Mouse (Mus musculus) left cerebral cortex, adult 2 months (tissue): Measurements from ENCODE around the gene Idh3a. TPM values are rescaled to one million over a fixed set of nuclear protein-coding genes. Genes with fewer than 3 reads are reported as not detected.

ENCODE experiments used
- DNase-seq, 2 experiments: peaks; one replicate each; pipeline ENCODE4 v3.0.0; 2021 to 2022; ENCODE audit warnings: low spot score in 2 of 2, mixed read lengths in 1 of 2; ENCODE audit errors: extremely low spot score in 1 of 2
- H3K27ac ChIP-seq: fragments of 200-600 bp; 2 replicates; pipeline ENCODE4 v1.8.1; 2022
- H3K4me3 ChIP-seq: fragments of 200-600 bp; 2 replicates; pipeline ENCODE4 v1.8.1; 2022
- CTCF ChIP-seq: fragments of 200-600 bp; IDR thresholded peaks from 2 replicates; pipeline ENCODE4 v1.8.1; 2022; ENCODE audit warnings: antibody characterized with exemption, mild to moderate bottlenecking, moderate library complexity
- intact Hi-C: fragments of 180-260 bp; cut with DNase I; formaldehyde crosslinking; loops from one replicate; pipeline ENCODE4 v1.15.1; 2025
- total RNA-seq, 2 experiments: library from RNA; stranded (reverse); gene quantifications; 2 replicates each; pipeline ENCODE4 v1.2.3; 2021

The Idh3a gene
- total RNA-seq, 2 experiments from 2014 or later: 179 to 187 TPM

DNA sequence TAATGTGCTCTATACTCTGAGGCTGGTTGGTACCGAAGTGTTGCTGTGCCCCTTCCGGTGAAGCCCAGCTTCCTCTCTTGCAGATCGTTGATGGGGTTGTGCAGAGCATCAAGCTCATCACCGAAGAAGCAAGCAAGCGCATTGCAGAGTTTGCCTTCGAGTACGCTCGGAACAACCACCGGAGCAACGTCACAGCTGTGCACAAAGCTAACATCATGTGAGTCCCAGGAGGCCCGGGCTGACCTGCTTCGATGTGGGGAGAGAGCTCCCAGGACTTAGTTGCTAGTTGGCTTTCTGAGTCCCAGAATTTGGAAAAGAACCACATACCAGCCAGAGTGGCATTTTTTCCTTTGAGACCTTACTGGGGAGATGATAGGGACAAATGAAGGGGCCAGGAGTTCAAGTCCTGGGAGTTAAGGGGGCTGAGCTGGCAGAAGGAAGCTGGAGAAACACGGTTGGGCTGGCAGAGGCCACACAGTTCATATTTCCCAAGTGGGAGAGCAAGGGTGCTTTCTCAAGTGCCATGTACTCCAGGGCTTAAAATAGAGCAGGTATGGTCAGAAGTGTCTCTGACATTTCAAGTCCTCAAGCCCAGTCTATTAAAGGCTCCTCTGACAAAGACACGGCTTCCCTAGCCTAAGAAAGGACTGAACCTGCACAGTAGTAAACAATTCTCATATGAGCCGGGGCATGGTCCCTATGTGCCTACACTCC lies 10.8 kb downstream of the Idh3a start:
- Histone ChIP-seq H3K27ac (no peak overlapping the region), H3K4me3 (no peak overlapping the region)
- no peak for TF ChIP-seq CTCF
- DNase-seq: no peak
- intact Hi-C loops: no loop called here

DNA sequence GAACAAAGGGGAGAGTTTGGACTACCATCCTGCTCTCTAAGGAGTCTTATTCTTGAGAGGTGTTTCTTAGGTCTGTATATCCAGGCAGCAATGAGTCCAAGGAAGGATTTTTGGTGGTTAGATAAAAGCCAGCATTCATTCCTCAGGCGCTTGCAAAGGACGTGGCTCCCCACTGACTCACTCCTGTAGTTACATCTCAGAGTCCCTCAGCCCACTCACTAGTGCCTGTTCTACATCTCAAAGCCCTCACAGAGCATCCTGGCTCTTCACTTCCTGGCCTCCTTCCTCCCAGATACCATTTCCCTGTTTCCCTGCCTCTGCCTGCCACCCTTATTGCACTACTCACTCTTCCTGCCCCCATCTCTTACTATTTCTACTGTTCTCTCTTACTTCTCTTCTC lies 16.3 kb downstream of the Idh3a start:
- no peak for TF ChIP-seq CTCF
- intact Hi-C loops: no loop called here
- Histone ChIP-seq H3K27ac (no peak overlapping the region), H3K4me3 (no peak overlapping the region)
- no peak for DNase-seq

DNA sequence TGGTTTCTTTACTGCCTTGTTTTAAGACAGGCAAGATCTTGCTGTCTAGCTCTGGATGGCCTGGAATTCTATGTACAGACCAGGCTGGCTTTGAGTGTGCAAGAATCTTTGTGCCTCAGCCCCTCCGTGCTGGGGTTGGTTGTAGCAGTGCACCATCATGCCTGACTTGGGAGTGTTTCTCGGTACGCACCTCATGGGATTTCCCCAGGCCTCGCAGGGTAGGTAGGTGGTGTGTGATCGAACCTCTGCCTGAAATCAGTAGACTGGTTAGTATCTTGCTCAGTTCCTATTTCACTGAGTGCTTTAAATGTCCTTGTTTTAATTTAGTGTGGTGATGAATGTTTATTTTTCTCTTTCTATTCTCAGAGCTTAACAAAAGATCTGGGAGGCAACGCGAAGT lies 16.8 kb downstream of the Idh3a start:
- intact Hi-C loops: no loop called here
- DNase-seq: no peak
- no peak for TF ChIP-seq CTCF
- no peak overlapping the region for H3K4me3 ChIP-seq
- no peak overlapping the region for H3K27ac ChIP-seq

DNA sequence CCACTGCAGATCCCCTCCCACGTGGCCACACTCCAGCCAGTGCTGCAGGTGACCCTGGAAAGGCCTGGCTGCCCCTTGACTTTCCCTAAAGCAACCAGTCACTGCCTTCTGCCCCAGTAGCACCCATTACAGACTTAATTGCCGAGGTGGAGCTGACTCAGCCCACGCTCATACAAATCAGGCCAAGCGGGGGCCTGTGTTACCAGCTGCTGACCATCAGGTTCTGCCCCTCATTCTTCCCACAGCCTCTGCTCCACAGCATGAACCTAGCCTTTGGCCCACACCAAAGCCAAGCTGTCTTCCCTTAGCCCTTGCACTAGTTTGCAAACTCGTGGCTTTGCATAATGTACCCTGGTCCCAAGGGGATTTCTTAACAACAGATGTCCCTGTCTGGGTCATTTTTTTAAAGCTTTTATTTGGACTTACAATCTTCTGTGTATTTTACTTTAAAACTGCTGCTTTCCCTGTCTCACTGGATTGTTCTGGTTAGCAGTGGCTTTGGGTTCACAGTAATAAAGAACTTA lies 18.1 kb downstream of the Idh3a start:
- no peak for DNase-seq
- intact Hi-C loops: no loop called here
- TF ChIP-seq CTCF: no peak
- Histone ChIP-seq H3K27ac (no peak overlapping the region), H3K4me3 (no peak overlapping the region)

DNA sequence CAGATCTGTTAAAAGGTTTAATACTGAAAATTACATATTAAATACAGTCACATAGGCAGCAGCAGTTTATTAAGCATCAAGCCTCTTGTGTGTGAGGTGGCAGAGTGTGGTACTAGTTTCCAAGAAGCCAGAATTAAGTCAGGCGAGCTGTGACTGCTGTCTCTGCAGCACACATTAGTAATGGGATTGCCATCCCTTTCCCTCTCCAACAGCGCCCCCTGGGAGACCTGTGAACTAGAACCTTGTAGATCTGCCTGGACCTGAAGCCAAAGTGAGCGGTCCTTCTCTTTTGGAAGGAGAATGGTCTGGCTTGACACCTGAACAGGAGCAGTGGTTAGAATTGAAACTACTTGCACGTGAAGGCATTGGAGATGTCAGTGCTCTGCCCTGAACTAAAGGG lies 18.8 kb downstream of the Idh3a start:
- no peak overlapping the region for H3K27ac ChIP-seq
- intact Hi-C loops: loop anchor here (5.0 kb wide), 1 partner anchor 78 kb away; no protein-coding TSS in a partner anchor
- no peak overlapping the region for H3K4me3 ChIP-seq
- peak; percentile 56 for TF ChIP-seq CTCF
- DNase-seq: peak in 1 of 2 experiments; percentile 55

DNA sequence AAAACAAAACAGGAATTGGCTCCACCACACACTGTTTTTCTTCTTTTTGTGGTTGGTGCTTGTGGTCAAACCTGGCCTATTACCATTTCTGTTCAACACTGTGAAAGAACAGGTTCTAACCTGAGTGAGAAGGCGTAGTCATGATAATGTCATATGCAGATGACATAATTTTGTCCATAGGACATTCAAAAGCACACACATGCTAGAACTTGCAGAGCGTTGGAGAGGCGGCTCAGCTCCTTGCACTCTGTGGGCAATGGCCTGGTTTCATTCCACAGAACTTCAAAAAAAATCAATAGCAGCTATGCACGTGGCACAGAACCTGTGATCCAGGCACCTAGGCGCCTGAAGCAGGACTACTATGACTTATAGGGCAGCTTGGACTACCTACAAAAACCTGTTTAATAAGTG lies 26.7 kb downstream of the Idh3a start:
- intact Hi-C loops: no loop called here
- Histone ChIP-seq H3K27ac (no peak overlapping the region), H3K4me3 (no peak overlapping the region)
- TF ChIP-seq CTCF: no peak
- no peak for DNase-seq

DNA sequence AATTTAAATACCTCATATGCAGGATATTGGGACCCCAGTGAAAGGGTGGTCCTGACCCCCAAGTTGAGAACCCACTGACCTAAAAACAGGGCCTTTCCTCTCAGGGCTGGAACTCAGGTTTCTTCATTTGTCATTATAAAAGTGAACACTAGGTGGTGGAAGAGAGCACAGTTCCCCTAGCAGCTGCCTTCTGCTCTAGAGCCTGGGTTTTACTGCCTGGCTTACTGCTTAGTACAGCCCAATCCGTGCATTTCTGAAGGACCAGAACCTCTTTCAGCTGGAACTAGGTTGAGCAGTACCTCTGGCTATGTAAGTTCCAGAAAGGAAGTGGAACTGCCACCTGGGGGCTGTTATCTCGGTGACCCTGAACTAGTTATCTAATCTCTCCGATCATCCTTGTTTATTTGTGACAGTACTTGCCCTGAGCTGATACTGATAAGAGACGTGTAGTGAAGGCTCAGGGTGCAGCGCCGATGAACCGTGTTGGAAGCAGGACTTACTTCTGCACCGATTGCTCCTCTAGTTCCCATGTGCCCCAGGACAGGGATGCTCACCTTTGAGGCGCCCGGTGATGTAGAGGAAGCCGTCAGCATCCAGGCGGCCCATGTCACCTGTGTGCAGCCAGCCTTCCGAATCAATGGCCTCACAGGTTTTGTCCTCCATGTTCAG lies 28.2 kb downstream of the Idh3a start:
- no peak for DNase-seq
- peak; percentile 79 for TF ChIP-seq CTCF
- intact Hi-C loops: loop anchor here (1.0 to 2.0 kb wide), 2 partner anchors 62 to 206 kb away; no protein-coding TSS in a partner anchor

DNA sequence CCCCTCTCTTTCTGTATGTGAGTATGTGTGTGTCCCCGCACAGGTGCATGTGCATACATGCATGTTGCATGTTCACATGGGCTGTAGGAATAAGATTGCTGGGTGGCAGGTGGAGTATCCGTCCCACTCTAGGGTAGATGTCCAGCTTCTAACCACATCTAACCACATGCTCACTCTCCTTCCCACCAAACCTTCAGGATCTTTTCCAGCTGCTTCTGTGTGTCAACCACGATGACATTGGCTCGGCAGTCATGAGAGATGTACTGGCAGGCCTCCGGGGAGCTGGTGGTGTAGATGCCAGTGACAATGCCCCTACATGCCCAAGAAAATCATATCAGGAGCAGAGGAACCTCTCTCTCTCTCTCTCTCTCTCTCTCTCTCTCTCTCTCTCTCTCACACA lies 41.1 kb downstream of the Idh3a start:
- intact Hi-C loops: no loop called here
- no peak for TF ChIP-seq CTCF
- no peak overlapping the region for H3K4me3 ChIP-seq

More for the DNA sequence above, 28.2 kb downstream of the Idh3a start:
- Histone ChIP-seq H3K27ac (no peak overlapping the region), H3K4me3 (no peak overlapping the region)

DNA sequence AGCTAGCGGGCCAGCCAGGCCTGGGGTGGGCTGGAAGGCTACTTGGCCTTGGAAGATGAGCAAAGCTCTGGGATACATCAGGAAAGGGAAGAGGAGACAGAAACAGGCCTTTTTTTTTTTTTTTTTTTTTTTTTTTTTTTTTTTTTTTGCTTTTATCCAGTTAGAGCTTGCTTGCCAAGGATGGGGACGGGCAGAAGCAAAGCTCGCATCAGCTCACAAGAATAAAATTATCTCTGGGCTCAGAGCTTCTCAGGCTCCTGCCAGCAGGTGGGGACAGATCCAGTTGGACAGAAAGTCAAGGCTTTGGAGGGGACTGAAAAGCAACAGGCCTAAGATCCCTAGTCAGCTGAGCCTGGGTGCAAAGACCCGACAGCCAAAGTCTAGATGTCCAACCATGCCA lies 42.6 kb downstream of the Idh3a start:
- intact Hi-C loops: no loop called here
- peak; percentile 39 for TF ChIP-seq CTCF
- Histone ChIP-seq H3K27ac (no peak overlapping the region), H3K4me3 (no peak overlapping the region)
- no peak for DNase-seq

More for the DNA sequence above, 41.1 kb downstream of the Idh3a start:
- no peak overlapping the region for H3K27ac ChIP-seq
- no peak for DNase-seq

DNA sequence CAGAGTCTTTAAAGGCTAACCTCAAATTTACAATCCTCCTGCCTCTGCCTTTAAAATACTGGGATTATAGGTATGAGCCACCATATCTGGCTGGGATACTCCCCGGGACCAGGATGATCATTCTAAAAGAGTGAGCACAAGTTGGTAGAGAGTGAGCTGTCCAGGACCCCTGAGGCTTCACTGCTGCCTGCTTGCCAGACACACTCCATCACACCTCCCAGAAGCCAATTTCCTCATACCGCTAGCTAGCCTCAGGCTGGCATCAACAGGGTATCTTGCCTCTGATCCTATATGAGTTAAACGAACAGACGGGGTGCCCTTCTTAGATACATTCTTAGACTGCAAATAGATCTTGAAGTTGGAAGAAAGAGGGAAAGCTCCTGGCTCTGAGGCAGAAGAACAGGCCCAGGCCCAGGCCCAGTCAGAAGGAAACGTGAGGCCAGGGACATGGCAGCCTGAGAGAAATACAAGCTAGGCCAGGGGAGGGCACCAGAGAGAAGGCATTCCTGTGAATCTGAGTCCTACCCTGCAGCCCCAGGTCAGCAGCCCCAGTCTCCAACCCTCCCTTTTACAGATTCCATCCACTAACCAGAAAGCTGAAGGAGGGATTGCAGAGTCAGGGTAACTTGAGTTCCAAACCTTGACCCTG lies 43.6 kb downstream of the Idh3a start:
- intact Hi-C loops: no loop called here
- no peak for DNase-seq

DNA sequence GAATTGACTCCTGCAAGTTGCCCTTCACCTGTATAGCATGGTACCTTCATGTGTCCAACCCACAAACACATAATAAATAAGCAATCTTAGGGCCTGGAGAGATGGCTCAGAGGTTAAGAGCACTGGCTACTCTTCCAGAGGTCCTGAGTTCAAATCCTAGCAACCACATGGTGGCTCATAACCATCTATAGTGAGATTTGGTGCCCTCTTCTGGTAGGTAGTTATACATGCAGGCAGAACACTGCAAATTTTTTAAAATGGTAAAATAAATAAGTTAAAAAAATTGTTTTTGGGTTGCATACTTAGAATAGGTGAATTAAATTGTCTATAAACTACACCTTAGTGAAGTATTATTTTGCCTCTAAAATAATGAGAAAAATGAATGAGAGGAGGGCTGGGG lies 44.8 kb downstream of the Idh3a start:
- no peak overlapping the region for H3K4me3 ChIP-seq
- no peak for DNase-seq
- peak; percentile 48 for TF ChIP-seq CTCF
- intact Hi-C loops: no loop called here
- no peak overlapping the region for H3K27ac ChIP-seq

More for the DNA sequence above, 43.6 kb downstream of the Idh3a start:
- TF ChIP-seq CTCF: peak; percentile 11
- H3K4me3 ChIP-seq: no peak overlapping the region
- H3K27ac ChIP-seq: no peak overlapping the region

DNA sequence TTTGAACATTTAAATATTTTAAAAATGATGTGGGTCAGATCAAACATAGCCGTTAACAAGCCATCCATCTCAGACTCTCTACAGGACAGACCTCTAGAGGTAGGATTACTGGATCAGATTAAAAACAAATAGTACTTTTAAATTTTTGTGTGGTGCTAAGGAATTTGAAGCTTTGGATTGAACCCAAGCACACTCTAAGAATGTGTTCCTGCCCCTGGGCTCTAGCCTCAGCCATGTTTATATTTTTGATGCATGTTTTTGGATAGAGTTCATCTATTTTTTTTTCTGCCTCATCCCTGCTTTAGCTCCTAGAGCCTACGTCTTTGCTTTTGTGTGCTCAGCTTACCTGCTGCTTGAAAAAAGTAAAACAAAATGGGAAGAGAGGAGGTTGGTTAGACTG lies 47.3 kb downstream of the Idh3a start:
- no peak for DNase-seq
- Histone ChIP-seq H3K4me3 (no peak overlapping the region), H3K27ac (no peak overlapping the region)
- intact Hi-C loops: no loop called here
- no peak for TF ChIP-seq CTCF
